Mouse (Mus musculus) adrenal gland, postnatal 14 days (tissue): ENCODE measurements at regions not wholly inside any gene's neighbourhood (a gene's known extent, or its start where the extent isn't known, plus 50 kb on each side); places are given as distances from the start of the nearest gene placed in this dataset.
A peak's percentile ranks its signal among the peaks of the same experiment; 100 is the strongest.
"Not testable (repeated sequence)": the region's sequence is repeated elsewhere in the genome, so short reads cannot be mapped to it uniquely, and the experiment has no call there.

Experiments used
- DNase-seq: peaks from one replicate; pipeline ENCODE4 v3.0.0; 2021; ENCODE audit warnings: mixed read lengths

GRCm38 (mm10) chr2:162867516-162868029 lies 63.8 kb upstream of the Srsf6 start:
- no peak for DNase-seq

- no peak for DNase-seq
Measured at GRCm38 (mm10) chr2:162866613-162867314, 64.6 kb upstream of the Srsf6 start.

- peak; percentile 81 for DNase-seq
Measured at GRCm38 (mm10) chr2:162864571-162864970, 66.8 kb upstream of the Srsf6 start.

GRCm38 (mm10) chr2:162854606-162855005 lies 76.7 kb upstream of the Srsf6 start:
- peak; percentile 9 for DNase-seq

DNA sequence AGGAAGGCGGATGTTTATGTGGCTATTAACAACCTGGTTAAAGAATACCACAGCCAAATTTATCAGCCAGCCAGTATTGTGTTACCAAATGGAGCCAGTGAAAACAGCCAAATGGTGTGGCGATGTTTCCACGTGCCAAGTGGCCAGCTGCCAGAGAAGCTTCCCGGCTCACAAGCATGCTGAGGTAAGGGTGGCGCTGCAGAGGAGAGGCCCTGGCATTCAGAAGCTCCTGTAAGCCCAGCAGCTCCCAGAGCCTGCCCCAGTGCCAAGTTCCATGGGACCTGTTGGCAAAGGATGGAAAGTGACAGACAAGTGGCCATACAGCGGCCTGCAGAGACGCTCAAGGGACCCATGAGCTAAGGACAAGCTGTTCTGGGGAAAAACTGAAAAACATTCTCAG lies 77.8 kb upstream of the Srsf6 start:
- peak; percentile 72 for DNase-seq

- not testable (repeated sequence) for DNase-seq
Measured at GRCm38 (mm10) chr2:162841761-162842160, 89.6 kb upstream of the Srsf6 start.

DNA sequence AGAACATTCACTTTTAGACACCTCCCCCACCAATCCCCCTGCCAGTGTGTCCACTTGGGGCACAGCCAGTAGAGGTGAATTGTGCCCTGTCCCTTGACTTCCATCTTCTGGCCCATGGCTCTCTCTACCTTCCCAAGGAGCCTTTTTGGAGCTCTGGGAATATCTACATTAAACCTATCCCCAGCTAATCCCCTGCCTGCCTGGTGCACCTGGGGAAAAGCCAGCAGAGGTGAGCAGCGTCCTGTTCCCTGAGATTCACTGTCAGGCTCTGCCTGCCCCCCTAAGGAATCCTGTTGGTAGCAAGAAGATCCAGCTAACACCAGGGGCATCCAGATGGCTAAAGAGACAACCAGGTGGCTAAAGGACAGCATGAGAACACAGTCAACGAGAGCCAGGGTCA lies 93.6 kb upstream of the Srsf6 start:
- no peak for DNase-seq

- DNase-seq = no peak
Measured at GRCm38 (mm10) chr2:162833741-162834140, 97.6 kb upstream of the Srsf6 start.

DNA sequence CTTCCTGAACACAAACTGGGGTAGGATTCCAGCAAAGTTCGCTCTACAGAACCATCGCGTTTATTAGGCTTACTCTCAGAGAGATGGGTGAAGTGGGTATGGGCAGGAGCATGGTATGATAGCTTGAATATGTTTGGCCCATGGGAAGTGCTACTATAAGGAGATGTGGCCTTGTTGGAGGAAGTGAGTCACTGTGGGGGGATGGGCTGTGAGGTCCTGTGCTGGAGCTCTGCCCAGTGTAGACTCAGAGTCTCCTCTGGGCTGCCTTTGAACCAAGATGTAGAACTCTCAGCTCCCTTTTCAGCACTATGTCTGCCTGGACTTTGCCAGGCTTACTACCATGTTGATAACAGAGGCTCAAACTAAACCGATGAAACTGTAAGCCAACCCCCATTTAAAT lies 112.5 kb upstream of the Srsf6 start:
- peak; percentile 74 for DNase-seq

GRCm38 (mm10) chr2:162814205-162814604 lies 117.1 kb upstream of the Srsf6 start:
- DNase-seq = peak; percentile 38

DNA sequence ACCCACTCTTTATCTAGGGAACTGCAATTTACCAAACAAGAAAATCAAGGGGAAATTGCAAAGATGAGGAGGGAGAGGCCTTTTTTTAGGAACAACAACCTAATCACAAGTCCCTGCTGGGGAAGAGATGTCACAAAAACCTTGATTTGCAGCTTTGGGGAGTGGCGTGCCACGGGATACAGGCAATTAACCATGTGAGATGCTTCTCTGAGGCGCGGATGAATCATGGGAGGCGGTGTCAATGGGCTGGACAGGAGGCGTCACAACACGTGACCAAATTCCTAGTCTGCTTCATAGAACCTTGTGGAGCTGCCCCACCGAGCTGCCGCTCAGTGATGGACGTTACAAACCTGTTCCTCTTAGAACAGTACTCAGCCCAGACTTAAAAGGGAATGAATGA lies 123.6 kb upstream of the Srsf6 start:
- no peak for DNase-seq

- no peak for DNase-seq
Measured at GRCm38 (mm10) chr2:162796528-162796927, 134.8 kb upstream of the Srsf6 start.

- no peak for DNase-seq
Measured at GRCm38 (mm10) chr2:162794285-162794684, 133.3 kb upstream of the Ptprt start.

GRCm38 (mm10) chr2:162791374-162792098 lies 130.6 kb upstream of the Ptprt start:
- peak; percentile 56 for DNase-seq

GRCm38 (mm10) chr2:162784176-162784813 lies 123.3 kb upstream of the Ptprt start:
- DNase-seq = no peak

DNA sequence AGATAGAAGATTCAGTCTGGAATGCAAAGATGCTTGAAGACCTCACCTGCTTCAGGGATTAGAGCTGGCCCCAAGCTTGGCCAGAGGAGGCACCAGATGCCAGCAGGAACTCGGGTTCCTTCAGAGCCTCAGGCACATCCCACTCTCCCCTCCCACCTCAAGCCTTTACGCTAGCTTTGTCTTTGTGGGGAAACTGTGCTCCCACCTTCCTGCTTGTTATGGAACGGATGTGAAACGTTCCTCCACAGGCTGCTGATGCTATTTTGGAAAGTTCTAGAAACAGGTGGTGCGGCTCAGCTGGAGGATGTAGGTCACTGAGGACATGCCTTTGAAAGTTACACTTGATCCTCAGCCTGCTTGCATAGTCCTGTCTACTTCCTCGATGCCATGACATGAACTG lies 120.7 kb upstream of the Ptprt start:
- no peak for DNase-seq

DNA sequence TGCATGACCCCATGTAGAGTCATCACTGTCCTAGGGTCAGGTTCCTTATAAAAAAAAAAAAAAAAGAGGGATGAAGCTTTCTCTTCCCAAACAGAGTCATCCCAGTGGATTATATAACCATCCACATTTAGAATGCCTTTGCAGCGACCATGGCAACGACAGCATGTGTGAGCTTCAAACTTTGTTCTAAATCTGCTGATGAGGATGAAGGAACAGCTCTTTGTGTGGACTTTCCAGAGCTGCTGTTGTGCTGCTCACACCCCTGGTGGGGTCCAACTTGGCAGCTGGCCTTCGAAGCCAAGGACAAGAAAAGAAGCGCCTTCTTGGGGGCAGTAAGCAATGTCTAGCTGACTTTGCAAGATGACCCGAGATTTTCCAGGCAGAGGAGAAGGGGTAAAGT lies 115.6 kb upstream of the Ptprt start:
- no peak for DNase-seq

- no peak for DNase-seq
Measured at GRCm38 (mm10) chr2:162772520-162772919, 111.6 kb upstream of the Ptprt start.

GRCm38 (mm10) chr2:162769711-162770428 lies 108.9 kb upstream of the Ptprt start:
- DNase-seq = no peak

- DNase-seq = no peak
Measured at GRCm38 (mm10) chr2:162764059-162764458, 103.1 kb upstream of the Ptprt start.

- no peak for DNase-seq
Measured at GRCm38 (mm10) chr2:162740523-162740922, 79.6 kb upstream of the Ptprt start.

DNA sequence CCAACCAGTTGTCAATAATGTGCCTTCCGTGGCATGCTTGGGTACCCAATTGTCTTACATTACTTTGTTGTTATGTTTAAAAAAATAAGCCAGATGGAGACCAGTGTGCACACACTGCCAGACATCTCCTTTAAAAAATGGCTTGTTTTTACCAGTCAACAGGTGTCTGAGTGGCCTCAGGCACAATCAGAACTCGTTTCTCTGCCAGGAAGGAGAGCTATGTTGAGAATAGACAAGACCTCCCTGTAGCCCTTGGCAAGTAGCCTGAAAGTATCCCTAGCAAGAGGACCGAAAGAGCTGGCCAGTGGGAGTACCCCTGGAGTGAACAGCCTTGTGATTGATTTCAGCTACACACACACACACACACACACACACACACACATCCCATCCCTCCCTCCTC lies 74.8 kb upstream of the Ptprt start:
- DNase-seq = no peak

DNA sequence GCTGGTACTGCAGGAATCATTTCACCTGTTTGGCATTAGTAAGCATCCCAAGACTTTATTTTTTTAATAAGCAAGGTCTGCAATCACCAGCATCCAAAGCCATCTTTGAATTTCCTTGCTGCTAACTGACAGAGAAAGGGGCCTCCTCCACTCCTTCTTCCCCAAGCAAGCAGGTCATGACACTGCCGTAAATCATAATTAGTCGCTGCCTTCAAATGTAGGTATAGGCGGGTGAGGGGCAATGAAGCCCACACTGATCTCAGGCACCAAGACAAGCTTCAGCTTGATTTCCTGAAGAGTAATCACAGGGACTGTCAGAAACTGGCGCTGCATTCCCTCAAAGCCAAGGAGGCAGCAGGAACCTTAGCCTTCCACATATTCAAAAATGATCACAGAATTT lies 73.3 kb upstream of the Ptprt start:
- no peak for DNase-seq
